Mouse (Mus musculus): ENCODE measurements around the gene Cd79b. TPM values are rescaled to one million over a fixed set of nuclear protein-coding genes. Genes with fewer than 3 reads are reported as not detected.

Gene Cd79b
- polyA plus RNA-seq (2016; fragmentation: Nextera tagmentation; extraction: Ambion mirVana) = 0.83 and 0.95 TPM in 2 replicates

GRCm38 (mm10) chr11:106314333-106314812, at the start of gene Cd79b:
TSS of gene Cd79b (minus strand) at chr11:106314762.
- no peaks in the 10 kb centered on the region for H3K27me3 ChIP-seq (replicated peaks)
- no peak within 1 kb of the TSS for H3K4me2 ChIP-seq
- WGBS = 63% methylated on average over 9 of the region's 9 CpGs
- no peak within 1 kb of the TSS for H3K4me3 ChIP-seq
- H3K27ac ChIP-seq (ENCODE audit: poor library complexity, severe bottlenecking) = no peak within 1 kb of the TSS
- no peaks in the 10 kb centered on the region for H3K9me3 ChIP-seq (replicated peaks)
- ATAC-seq (ENCODE audit: insufficient number of reproducible peaks, low FRiP score) = no peak
- H3K4me1 ChIP-seq (replicated peaks) = peaks cover 14% of the 10 kb centered on the region
- H3K9ac ChIP-seq = no peak within 1 kb of the TSS
- H3K36me3 ChIP-seq = no peaks in the 10 kb centered on the region

GRCm38 (mm10) chr11:106359350-106359749, 44.8 kb upstream of the Cd79b start:
- ATAC-seq (ENCODE audit: insufficient number of reproducible peaks, low FRiP score) = no peak
- H3K36me3 ChIP-seq = no peaks in the 10 kb centered on the region
- no peaks in the 10 kb centered on the region for H3K9me3 ChIP-seq (replicated peaks)
- WGBS = 22% methylated on average over 5 of the region's 5 CpGs
- no peaks in the 10 kb centered on the region for H3K27me3 ChIP-seq (replicated peaks)
- no peak overlapping the region for H3K4me3 ChIP-seq
- no peak overlapping the region for H3K4me2 ChIP-seq
- no peak overlapping the region for H3K27ac ChIP-seq (ENCODE audit: poor library complexity, severe bottlenecking)
- no peak overlapping the region for H3K9ac ChIP-seq
- H3K4me1 ChIP-seq (replicated peaks) = peaks cover 7% of the 10 kb centered on the region

- H3K4me3 ChIP-seq = no peak overlapping the region
- H3K4me2 ChIP-seq = peak overlapping the region; percentile 16; the same call in 1 of the 2 replicates
- ATAC-seq (ENCODE audit: insufficient number of reproducible peaks, low FRiP score) = no peak
- peaks cover 17% of the 10 kb centered on the region for H3K4me1 ChIP-seq (replicated peaks)
- no peaks in the 10 kb centered on the region for H3K36me3 ChIP-seq
- no peaks in the 10 kb centered on the region for H3K9me3 ChIP-seq (replicated peaks)
- WGBS = 38% methylated on average over 19 of the region's 19 CpGs
- no peak overlapping the region for H3K9ac ChIP-seq
- H3K27me3 ChIP-seq (replicated peaks) = no peaks in the 10 kb centered on the region
- H3K27ac ChIP-seq (ENCODE audit: poor library complexity, severe bottlenecking) = no peak overlapping the region
Measured at GRCm38 (mm10) chr11:106355382-106356128, 41.0 kb upstream of the Cd79b start.

GRCm38 (mm10) chr11:106354181-106354580, 39.6 kb upstream of the Cd79b start:
- Histone ChIP-seq H3K4me1 (replicated peaks) (peaks cover 17% of the 10 kb centered on the region), H3K36me3 (no peaks in the 10 kb centered on the region), H3K27me3 (replicated peaks) (no peaks in the 10 kb centered on the region; the same call in 1 of the 2 replicates), H3K9ac (no peak overlapping the region), H3K9me3 (replicated peaks) (no peaks in the 10 kb centered on the region), H3K4me2 (no peak overlapping the region), H3K4me3 (no peak overlapping the region), H3K27ac (ENCODE audit: poor library complexity, severe bottlenecking) (no peak overlapping the region)
- no peak for ATAC-seq (ENCODE audit: insufficient number of reproducible peaks, low FRiP score)
- 54% methylated on average over 1 of the region's 1 CpGs for WGBS

- Histone ChIP-seq H3K4me2 (no peak within 1 kb of the TSS), H3K36me3 (no peaks in the 10 kb centered on the region), H3K9ac (no peak within 1 kb of the TSS), H3K9me3 (replicated peaks) (no peaks in the 10 kb centered on the region), H3K4me3 (no peak within 1 kb of the TSS), H3K27ac (ENCODE audit: poor library complexity, severe bottlenecking) (no peak within 1 kb of the TSS), H3K27me3 (replicated peaks) (peaks cover 2% of the 10 kb centered on the region; the same call in 1 of the 2 replicates), H3K4me1 (replicated peaks) (peaks cover 17% of the 10 kb centered on the region)
- 77% methylated on average over 12 of the region's 12 CpGs for WGBS
- no peak for ATAC-seq (ENCODE audit: insufficient number of reproducible peaks, low FRiP score)
Measured at GRCm38 (mm10) chr11:106353188-106353587, 38.6 kb upstream of the Cd79b start, which contains the start of gene Scn4a. TSS of gene Scn4a (minus strand) at chr11:106353288.

GRCm38 (mm10) chr11:106351941-106352340, 37.4 kb upstream of the Cd79b start:
- Histone ChIP-seq H3K27me3 (replicated peaks) (peaks cover 3% of the 10 kb centered on the region; the same call in 1 of the 2 replicates), H3K4me1 (replicated peaks) (peaks cover 17% of the 10 kb centered on the region), H3K27ac (ENCODE audit: poor library complexity, severe bottlenecking) (no peak overlapping the region), H3K36me3 (no peaks in the 10 kb centered on the region), H3K4me3 (no peak overlapping the region), H3K4me2 (no peak overlapping the region), H3K9me3 (replicated peaks) (no peaks in the 10 kb centered on the region), H3K9ac (no peak overlapping the region)
- ATAC-seq (ENCODE audit: insufficient number of reproducible peaks, low FRiP score) = no peak
- WGBS = 53% methylated on average over 4 of the region's 4 CpGs

- no peak overlapping the region for H3K9ac ChIP-seq
- H3K4me2 ChIP-seq = no peak overlapping the region
- no peaks in the 10 kb centered on the region for H3K36me3 ChIP-seq
- H3K27ac ChIP-seq (ENCODE audit: poor library complexity, severe bottlenecking) = no peak overlapping the region
- ATAC-seq (ENCODE audit: insufficient number of reproducible peaks, low FRiP score) = no peak
- H3K4me1 ChIP-seq (replicated peaks) = peaks cover 17% of the 10 kb centered on the region
- WGBS = 59% methylated on average over 3 of the region's 3 CpGs
- no peaks in the 10 kb centered on the region for H3K9me3 ChIP-seq (replicated peaks)
- peaks cover 3% of the 10 kb centered on the region; the same call in 1 of the 2 replicates for H3K27me3 ChIP-seq (replicated peaks)
- H3K4me3 ChIP-seq = no peak overlapping the region
Measured at GRCm38 (mm10) chr11:106351253-106351652, 36.7 kb upstream of the Cd79b start.

GRCm38 (mm10) chr11:106350853-106351252, 36.3 kb upstream of the Cd79b start:
- H3K36me3 ChIP-seq = no peaks in the 10 kb centered on the region
- no peak; the same call in 1 of the 2 replicates for ATAC-seq (ENCODE audit: insufficient number of reproducible peaks, low FRiP score)

GRCm38 (mm10) chr11:106349772-106350171, 35.2 kb upstream of the Cd79b start:
- Histone ChIP-seq H3K27me3 (replicated peaks) (peaks cover 3% of the 10 kb centered on the region; the same call in 1 of the 2 replicates), H3K4me2 (no peak overlapping the region), H3K27ac (ENCODE audit: poor library complexity, severe bottlenecking) (no peak overlapping the region), H3K4me3 (no peak overlapping the region), H3K9ac (no peak overlapping the region), H3K9me3 (replicated peaks) (no peaks in the 10 kb centered on the region), H3K4me1 (replicated peaks) (peaks cover 11% of the 10 kb centered on the region), H3K36me3 (no peaks in the 10 kb centered on the region)
- WGBS = 74% methylated on average over 6 of the region's 6 CpGs
- no peak for ATAC-seq (ENCODE audit: insufficient number of reproducible peaks, low FRiP score)

More at GRCm38 (mm10) chr11:106350853-106351252, 36.3 kb upstream of the Cd79b start:
- peaks cover 3% of the 10 kb centered on the region; the same call in 1 of the 2 replicates for H3K27me3 ChIP-seq (replicated peaks)
- H3K4me1 ChIP-seq (replicated peaks) = peaks cover 15% of the 10 kb centered on the region
- H3K9ac ChIP-seq = no peak overlapping the region
- no peaks in the 10 kb centered on the region for H3K9me3 ChIP-seq (replicated peaks)
- no peak overlapping the region for H3K4me3 ChIP-seq
- 44% methylated on average over 5 of the region's 5 CpGs for WGBS
- no peak overlapping the region for H3K27ac ChIP-seq (ENCODE audit: poor library complexity, severe bottlenecking)
- no peak overlapping the region for H3K4me2 ChIP-seq

- no peak overlapping the region for H3K4me2 ChIP-seq
- 39% methylated on average over 6 of the region's 6 CpGs for WGBS
- H3K27ac ChIP-seq (ENCODE audit: poor library complexity, severe bottlenecking) = no peak overlapping the region; the same call in 1 of the 2 replicates
- H3K27me3 ChIP-seq (replicated peaks) = 0 out of 2 replicates have a peak, but pooled peaks cover 3% of the 10 kb centered on the region
- H3K4me3 ChIP-seq = no peak overlapping the region
- H3K9ac ChIP-seq = no peak overlapping the region
- no peak for ATAC-seq (ENCODE audit: insufficient number of reproducible peaks, low FRiP score)
- H3K4me1 ChIP-seq (replicated peaks) = peaks cover 9% of the 10 kb centered on the region
- H3K36me3 ChIP-seq = no peaks in the 10 kb centered on the region
- no peaks in the 10 kb centered on the region for H3K9me3 ChIP-seq (replicated peaks)
Measured at GRCm38 (mm10) chr11:106344910-106345309, 30.3 kb upstream of the Cd79b start.

GRCm38 (mm10) chr11:106340990-106341520, 26.5 kb upstream of the Cd79b start:
- 0 out of 2 replicates have a peak, but pooled peaks cover 5% of the 10 kb centered on the region for H3K27me3 ChIP-seq (replicated peaks)
- H3K4me3 ChIP-seq = no peak overlapping the region
- peaks cover 9% of the 10 kb centered on the region for H3K4me1 ChIP-seq (replicated peaks)
- ATAC-seq (ENCODE audit: insufficient number of reproducible peaks, low FRiP score) = no peak
- 64% methylated on average over 9 of the region's 9 CpGs for WGBS
- H3K27ac ChIP-seq (ENCODE audit: poor library complexity, severe bottlenecking) = no peak overlapping the region
- H3K9me3 ChIP-seq (replicated peaks) = no peaks in the 10 kb centered on the region
- H3K4me2 ChIP-seq = no peak overlapping the region
- no peak overlapping the region for H3K9ac ChIP-seq
- H3K36me3 ChIP-seq = no peaks in the 10 kb centered on the region
